Mouse (Mus musculus): ENCODE measurements around the gene Eef1akmt3. TPM values are rescaled to one million over a fixed set of nuclear protein-coding genes. Genes with fewer than 3 reads are reported as not detected.

Eef1akmt3 gene
- total RNA-seq, 2 experiments from 2014 or later: 0.11 TPM; not detected in 1

GRCm38 (mm10) chr10:127058161-127058560, 16.8 kb upstream of the Eef1akmt3 start:
- intact Hi-C loops (cut with DNase I): no loop called here
- no peak for DNase-seq (ENCODE audit: low spot score)

- intact Hi-C loops (cut with DNase I): no loop called here
- DNase-seq (ENCODE audit: low spot score): no peak
Observed at GRCm38 (mm10) chr10:127056490-127056889, 15.2 kb upstream of the Eef1akmt3 start.

GRCm38 (mm10) chr10:127055406-127055805, 14.1 kb upstream of the Eef1akmt3 start:
- no peak for DNase-seq (ENCODE audit: low spot score)
- intact Hi-C loops (cut with DNase I): no loop called here

- no peak for DNase-seq (ENCODE audit: low spot score)
- intact Hi-C loops (cut with DNase I): no loop called here
Observed at GRCm38 (mm10) chr10:127054646-127055045, 13.3 kb upstream of the Eef1akmt3 start.

- DNase-seq (ENCODE audit: low spot score): no peak
- intact Hi-C loops (cut with DNase I): no loop called here
Observed at GRCm38 (mm10) chr10:127050119-127050474, 8.8 kb upstream of the Eef1akmt3 start.

GRCm38 (mm10) chr10:127049395-127050118, 8.2 kb upstream of the Eef1akmt3 start:
- intact Hi-C loops (cut with DNase I): no loop called here
- DNase-seq (ENCODE audit: low spot score): no peak

- no peak for DNase-seq (ENCODE audit: low spot score)
- intact Hi-C loops (cut with DNase I): no loop called here
Observed at GRCm38 (mm10) chr10:127048608-127049394, 7.5 kb upstream of the Eef1akmt3 start.

- no peak for DNase-seq (ENCODE audit: low spot score)
- intact Hi-C loops (cut with DNase I): no loop called here
Observed at GRCm38 (mm10) chr10:127047954-127048353, 6.6 kb upstream of the Eef1akmt3 start, which contains the start of gene Cyp27b1. Gene Cyp27b1 (plus strand): TSS chr10:127048250.

GRCm38 (mm10) chr10:127043187-127043586, 1.9 kb upstream of the Eef1akmt3 start:
- no peak for DNase-seq (ENCODE audit: low spot score)
- intact Hi-C loops (cut with DNase I): no loop called here

- DNase-seq (ENCODE audit: low spot score): no peak
- intact Hi-C loops (cut with DNase I): no loop called here
Observed at GRCm38 (mm10) chr10:127042468-127043115, 1.3 kb upstream of the Eef1akmt3 start.

GRCm38 (mm10) chr10:127041774-127042338, 543 bp upstream of the Eef1akmt3 start:
- peak; percentile 72 for DNase-seq (ENCODE audit: low spot score)
- intact Hi-C loops (cut with DNase I): no loop called here

GRCm38 (mm10) chr10:127040569-127041214, 621 bp downstream of the Eef1akmt3 start:
- intact Hi-C loops (cut with DNase I): no loop called here
- DNase-seq (ENCODE audit: low spot score): no peak

- intact Hi-C loops (cut with DNase I): no loop called here
- DNase-seq (ENCODE audit: low spot score): no peak
Observed at GRCm38 (mm10) chr10:127037641-127038040, 3.7 kb downstream of the Eef1akmt3 start.

- no peak for DNase-seq (ENCODE audit: low spot score)
- intact Hi-C loops (cut with DNase I): no loop called here
Observed at GRCm38 (mm10) chr10:127036273-127036672, 5.0 kb downstream of the Eef1akmt3 start.

GRCm38 (mm10) chr10:127033301-127033741, 8.0 kb downstream of the Eef1akmt3 start:
- DNase-seq (ENCODE audit: low spot score): no peak
- intact Hi-C loops (cut with DNase I): no loop called here

GRCm38 (mm10) chr10:127030336-127031296, 10.7 kb downstream of the Eef1akmt3 start, which contains the start of gene Tsfm:
Gene Tsfm (minus strand): TSS chr10:127030840.
- peak; percentile 76 for DNase-seq (ENCODE audit: low spot score)
- intact Hi-C loops (cut with DNase I): loop anchor here (1.0 to 2.0 kb wide), 2 partner anchors 40 to 111 kb away; no protein-coding TSS in a partner anchor

- intact Hi-C loops (cut with DNase I): no loop called here
- no peak for DNase-seq (ENCODE audit: low spot score)
Observed at GRCm38 (mm10) chr10:127018422-127018821, 22.9 kb downstream of the Eef1akmt3 start.

- no peak for DNase-seq (ENCODE audit: low spot score)
- intact Hi-C loops (cut with DNase I): no loop called here
Observed at GRCm38 (mm10) chr10:127017071-127017470, 24.2 kb downstream of the Eef1akmt3 start.

GRCm38 (mm10) chr10:127016488-127016887, 24.8 kb downstream of the Eef1akmt3 start:
- intact Hi-C loops (cut with DNase I): no loop called here
- DNase-seq (ENCODE audit: low spot score): no peak

Measured in heart, postnatal 25 days (tissue).